Mouse (Mus musculus) neural tube, embryonic 10.5 days (tissue): ENCODE measurements around the gene Pwp1.
"Not testable (repeated sequence)": the region's sequence is repeated elsewhere in the genome, so short reads cannot be mapped to it uniquely, and the experiment has no call there.

Experiments used
- DNase-seq: peaks from one replicate; pipeline ENCODE4 v3.0.0-alpha.2; 2017; ENCODE audit warnings: low spot score; ENCODE audit errors: extremely low spot score

Gene Pwp1

GRCm38 (mm10) chr10:85829085-85829853, at the start of gene Pwp1:
Pwp1 (plus strand) TSS chr10:85829494.
- DNase-seq = peak; percentile 71

DNA sequence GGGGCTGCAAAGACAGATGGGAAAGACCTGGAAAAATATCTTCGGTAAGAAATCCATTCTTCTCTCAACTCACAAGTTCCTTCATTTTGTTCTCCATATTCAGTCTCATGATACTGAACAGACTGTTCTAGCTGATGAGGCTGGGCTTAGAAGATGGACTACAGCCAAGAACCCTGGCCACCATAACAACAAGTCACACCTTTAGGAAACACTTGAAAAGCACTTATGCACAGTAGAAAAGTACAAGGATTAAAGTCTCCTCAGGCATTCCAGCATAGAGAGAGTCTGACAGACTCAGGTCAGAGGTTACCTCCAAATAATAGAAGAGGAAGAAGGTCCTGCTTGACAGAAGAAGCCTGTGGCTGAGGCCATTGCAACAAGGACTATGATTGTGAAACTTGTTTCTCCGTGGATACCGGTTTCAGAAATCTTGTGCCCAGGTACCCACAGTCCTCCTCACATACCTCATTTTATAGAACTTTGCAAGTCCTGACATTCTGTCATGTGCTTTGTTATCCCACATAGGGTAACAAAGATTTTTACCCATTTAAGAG, 7.1 kb upstream of the Pwp1 start:
- not testable (repeated sequence) for DNase-seq

DNA sequence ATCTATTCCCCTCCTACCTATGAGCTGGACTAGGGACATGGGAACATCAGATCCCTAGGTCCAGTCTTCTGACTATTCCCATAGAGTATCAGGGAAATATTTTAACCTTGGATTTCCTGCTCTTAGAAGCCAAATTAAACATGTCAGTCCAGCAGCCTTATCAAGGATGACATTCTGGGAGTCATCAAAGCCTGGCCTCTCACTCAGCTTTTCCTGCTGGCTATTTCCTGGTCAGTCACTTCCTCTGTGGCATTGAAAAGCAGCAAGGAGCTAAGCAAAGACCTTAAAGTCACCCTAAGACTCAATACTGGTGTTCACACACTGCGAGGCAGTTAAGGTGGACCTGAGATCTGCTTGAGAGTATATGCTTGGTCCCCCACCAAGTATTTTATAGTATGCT, 5.5 kb upstream of the Pwp1 start:
- DNase-seq = not testable (repeated sequence)

DNA sequence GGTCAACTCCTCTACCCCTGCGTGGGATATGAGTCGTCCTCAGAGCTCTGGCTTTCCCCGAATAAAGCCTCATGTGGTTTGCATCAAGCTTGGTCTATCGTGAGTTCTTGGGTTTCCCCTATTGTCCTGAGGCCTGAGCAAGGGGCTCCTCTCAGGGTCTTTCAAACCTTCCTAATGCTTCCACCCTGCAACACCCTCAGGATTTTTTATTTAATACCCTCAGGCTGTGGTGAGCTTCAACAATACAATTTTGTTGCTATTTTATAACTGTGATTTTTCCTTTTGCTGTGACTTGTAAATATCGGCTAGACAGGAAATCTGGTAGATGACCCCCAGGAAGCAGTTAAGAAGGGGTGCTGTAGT, 591 bp upstream of the Pwp1 start:
- peak; percentile 13 for DNase-seq

GRCm38 (mm10) chr10:85846105-85846862, 17.0 kb downstream of the Pwp1 start:
- DNase-seq = no peak

- peak; percentile 93 for DNase-seq
These were observed 42.6 kb downstream of the Pwp1 start for GRCm38 (mm10) chr10:85871698-85872478.

GRCm38 (mm10) chr10:85872479-85872773, 43.1 kb downstream of the Pwp1 start:
- no peak for DNase-seq

GRCm38 (mm10) chr10:85873861-85874544, 44.7 kb downstream of the Pwp1 start:
- no peak for DNase-seq

- DNase-seq = no peak
These were observed 46.5 kb downstream of the Pwp1 start for GRCm38 (mm10) chr10:85875812-85876211.

DNA sequence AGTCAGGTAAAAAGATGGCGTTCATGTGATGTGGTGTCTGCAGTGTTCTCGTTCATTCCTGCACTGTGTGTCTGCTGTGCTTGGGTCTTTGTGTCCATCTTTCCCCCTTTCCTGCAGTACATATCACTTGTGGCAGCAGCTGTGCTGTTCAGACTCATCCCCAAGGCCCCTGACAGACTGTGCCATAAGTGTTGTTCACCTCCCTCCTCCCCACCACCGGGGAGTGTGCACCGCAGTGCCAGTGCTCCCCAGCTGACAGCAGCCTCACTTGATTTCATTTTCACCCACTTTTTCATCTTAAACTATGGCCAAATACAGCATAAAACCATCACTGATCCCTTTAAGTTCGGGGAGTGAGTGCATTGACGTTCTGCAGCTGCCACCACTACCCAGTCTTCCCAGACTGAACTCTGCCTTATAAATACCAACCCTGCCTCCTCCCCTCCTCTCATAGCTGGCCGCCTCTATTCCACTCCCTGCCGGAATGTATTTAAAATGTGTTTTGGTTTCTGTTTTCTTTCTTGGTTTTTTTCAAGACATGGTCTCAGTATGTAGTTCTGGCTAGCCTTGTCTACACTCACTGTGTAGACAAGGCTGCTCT, 50.7 kb downstream of the Pwp1 start:
- DNase-seq = no peak

DNA sequence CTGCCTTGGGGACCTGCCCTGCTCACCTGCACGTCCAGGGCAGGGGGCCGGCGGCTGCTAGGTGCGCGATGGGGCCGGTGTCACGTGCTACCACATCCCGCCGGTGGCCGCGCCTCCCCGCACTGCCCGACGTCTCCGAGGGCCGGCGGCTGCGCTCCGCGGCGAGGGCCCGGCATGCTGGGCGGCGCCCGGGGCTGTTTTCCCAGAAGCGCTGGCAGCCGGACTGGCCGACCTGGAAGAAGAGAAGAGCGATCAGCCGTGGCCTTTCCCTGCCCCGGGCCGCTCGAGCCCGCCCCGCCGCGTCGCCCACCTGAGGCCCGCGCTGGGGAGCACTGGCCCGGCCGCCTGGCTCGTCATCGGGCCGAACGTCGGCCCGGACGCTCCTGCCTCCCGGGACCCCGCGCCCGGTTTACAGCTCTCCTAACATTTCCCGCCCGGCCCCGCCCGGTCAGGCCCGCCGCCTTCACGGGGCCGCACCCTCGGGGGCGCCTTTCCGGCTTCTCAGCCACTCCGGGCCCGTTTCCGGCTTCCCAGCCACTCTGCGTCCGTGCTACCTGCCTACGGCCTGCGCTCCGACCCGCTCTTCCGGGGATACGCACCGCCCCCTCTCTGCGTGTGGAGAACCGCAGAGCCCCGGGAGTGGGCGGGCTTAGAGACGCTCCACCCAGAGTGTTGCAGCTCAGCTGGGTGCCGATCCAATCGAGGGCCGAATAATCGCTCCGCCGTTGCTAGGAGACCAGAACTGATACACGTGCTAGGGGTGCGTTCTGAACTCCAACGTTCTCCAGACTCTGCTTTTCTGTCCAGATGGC, 87.4 kb downstream of the Pwp1 start, which contains the start of gene Prdm4:
TSS of gene Prdm4 (minus strand) at position 645 of the 812 bp plus-strand sequence.
- DNase-seq = peak; percentile 98

GRCm38 (mm10) chr10:85927676-85928445, 98.6 kb downstream of the Pwp1 start, which contains the start of gene Ascl4:
Ascl4 (plus strand) TSS chr10:85927681.
- DNase-seq = peak; percentile 61

DNA sequence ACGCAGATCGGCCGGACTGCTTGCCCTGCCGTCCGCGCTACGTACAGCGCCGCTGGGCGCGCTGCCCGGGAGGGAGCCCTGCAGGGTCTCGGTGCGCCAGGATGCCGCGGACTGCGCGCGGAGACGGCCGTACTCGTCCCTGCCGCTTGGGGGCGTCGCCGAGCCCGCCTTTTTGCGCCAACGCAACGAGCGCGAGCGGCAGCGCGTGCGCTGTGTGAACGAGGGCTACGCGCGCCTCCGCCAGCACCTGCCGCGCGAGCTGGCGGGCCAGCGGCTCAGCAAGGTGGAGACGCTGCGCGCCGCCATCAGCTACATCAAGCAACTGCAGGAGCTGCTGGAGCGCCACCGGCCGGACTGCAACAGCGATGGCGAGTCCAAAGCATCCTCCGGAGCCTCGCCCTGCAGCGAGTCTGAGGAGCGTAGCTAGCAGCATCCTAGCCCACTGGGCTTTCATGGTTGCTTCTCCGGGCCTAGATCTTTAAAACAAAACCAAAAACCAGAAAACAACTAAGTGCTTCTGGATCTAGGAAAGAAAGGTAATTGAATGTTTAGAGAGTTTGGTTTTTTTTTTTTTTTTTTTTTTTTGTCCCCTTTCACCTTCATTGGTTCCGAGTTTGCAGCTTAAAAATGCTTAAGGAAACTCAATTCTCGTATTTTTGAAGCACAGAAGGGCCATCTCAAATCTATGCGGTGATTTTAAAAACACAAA, 99.4 kb downstream of the Pwp1 start:
- DNase-seq = peak; percentile 84

- no peak for DNase-seq
These were observed 99.9 kb downstream of the Pwp1 start for GRCm38 (mm10) chr10:85929208-85929591.

DNA sequence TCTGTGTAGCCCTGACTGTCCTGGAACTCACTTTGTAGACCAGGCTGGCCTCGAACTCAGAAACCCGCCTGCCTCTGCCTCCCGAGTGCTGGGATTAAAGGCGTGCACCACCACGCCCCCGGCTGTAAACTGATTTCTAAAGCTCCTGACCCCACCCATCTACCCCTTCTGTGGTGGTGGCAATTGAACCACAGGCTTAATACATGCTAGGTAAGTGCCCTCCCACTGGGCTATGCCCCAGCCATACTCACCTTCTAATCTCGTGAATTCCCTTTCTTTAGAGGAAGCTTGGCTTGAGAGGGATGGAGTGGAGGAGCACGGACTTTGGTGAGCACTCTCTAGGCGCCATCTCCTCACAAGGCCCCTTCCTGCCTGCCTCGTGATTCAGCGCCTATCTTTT, 100.7 kb downstream of the Pwp1 start:
- DNase-seq = no peak

GRCm38 (mm10) chr10:85936280-85936965, 107.1 kb downstream of the Pwp1 start:
- DNase-seq = no peak
